Mouse (Mus musculus) right cerebral cortex, postnatal 25 days (tissue): Measurements from ENCODE around the gene Sgms1.

Experiments
- DNase-seq: peaks from one replicate; pipeline ENCODE4 v3.0.0; 2022

Sgms1 gene

GRCm38 (mm10) chr19:32260869-32261688 lies 128.4 kb downstream of the Sgms1 start:
- DNase-seq, result no peak

GRCm38 (mm10) chr19:32259830-32260229 lies 129.7 kb downstream of the Sgms1 start:
- no peak for DNase-seq

- DNase-seq, result no peak
Measured at GRCm38 (mm10) chr19:32259048-32259447, 130.5 kb downstream of the Sgms1 start.

DNA sequence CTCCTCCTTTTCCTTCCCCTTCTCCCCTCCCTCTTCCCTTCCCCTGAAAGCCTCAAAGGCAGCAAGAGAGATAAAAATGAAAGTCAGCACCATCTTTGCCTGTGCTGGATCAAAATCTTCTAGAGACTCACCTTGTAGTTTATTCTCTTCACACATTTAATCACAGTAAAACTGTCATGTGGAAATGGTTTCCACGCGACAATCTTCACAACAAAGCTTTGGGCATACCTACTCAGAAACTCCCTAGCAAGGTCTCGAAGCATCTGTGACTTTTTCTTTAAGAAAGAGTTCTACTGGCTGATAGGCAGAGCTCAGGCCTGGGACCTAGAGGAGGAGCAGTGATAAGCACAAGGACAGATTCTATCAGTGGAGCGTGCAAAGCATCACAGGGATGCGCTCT lies 131.4 kb downstream of the Sgms1 start:
- no peak for DNase-seq

GRCm38 (mm10) chr19:32257616-32258015 lies 131.9 kb downstream of the Sgms1 start:
- no peak for DNase-seq

DNA sequence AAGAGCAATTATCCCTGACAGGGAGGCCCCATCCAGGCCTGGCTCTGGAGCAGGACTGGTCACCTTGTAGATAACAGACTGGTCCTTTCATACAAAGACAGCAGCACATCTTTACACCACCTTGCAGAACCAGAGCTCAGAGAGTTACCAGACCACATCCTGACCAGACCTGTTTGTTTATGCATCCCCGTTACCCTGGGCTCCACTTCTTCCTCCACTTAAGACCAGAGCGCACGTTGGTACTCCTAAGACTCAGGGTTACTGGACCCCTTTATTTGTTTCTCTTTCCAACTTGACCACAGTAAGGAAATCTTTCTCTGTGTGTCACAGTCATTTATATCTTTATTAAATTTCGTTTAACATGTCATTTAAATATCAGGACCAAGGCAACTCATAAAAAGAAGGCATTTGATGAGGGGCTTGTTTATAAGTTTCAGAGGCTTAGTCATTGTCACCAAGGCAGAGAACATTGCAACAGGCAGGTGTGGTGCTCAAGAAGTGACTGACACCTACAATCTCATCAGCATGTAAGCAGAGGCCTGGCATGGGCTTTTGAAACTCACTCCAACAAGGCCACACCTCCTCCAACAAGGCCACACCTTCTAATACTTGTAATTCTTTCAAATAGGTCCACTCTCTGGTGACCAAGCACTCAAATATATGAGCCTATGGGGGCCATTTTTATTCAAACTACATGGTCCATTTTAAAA lies 132.7 kb downstream of the Sgms1 start:
- DNase-seq, result no peak

GRCm38 (mm10) chr19:32255429-32256185 lies 133.9 kb downstream of the Sgms1 start:
- DNase-seq, result no peak

DNA sequence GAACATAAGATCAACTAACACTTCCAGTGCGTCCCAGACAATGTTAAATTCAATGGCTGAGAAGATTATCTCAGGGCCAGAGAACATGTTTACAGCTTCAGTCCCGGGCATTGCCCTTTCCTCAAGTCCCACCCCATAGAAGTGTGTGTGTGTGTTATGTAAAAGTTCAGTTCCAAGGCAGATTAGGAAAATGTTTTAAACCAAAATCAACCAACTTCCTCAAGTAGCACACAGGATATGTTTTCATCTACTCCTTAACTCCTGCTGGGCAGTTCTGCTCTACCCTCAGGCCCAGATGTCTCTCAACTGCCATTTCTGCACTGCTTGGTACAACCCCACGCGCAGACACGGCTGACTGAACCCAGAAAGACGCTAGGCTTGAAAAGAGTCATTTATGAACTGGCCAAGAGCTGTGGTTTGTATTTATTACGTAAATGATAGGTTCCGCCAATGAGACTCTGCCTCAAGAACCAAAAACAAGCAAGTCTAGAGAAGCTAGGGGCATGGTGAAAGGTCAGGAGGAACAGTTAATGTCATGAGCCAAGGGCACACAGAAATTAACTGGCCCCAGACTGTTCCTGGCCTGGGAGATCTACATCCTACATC lies 134.7 kb downstream of the Sgms1 start:
- no peak for DNase-seq

DNA sequence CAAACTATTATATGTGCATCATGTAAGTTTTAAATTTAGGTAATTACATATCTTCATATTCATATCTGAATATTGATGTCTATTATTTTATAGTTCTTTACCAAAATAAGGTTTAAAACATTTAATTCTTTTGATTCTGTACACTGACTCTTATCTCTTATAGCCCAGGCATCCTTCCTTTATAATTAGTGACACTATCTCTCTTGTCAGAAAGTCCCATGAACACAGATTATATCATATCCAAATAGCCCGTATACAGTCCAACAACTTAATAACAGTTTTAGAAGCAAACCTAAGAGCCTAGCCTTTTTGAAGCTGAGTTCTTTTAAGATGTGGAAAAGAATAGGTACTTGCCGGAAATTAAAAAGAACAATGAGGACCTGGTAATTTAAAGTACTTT lies 135.3 kb downstream of the Sgms1 start:
- DNase-seq, result no peak

DNA sequence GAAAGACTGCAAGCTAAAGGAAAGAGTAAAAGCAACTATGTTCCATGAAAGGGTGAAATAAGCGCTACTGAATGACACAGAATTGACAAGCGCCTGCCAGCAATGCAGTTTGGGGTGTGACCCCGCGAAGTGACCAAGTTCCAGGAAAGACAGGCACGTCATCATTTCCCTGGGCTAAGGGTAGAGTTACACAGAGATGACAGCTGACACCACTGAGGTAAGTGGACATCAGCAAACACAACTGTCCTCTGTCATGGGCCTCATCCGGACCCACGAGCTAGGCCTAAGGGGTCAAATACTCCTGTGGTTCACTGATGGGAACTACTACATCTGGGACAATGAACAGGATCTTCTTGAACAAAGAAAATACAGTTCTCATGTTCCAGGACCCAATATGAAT lies 136.5 kb downstream of the Sgms1 start:
- no peak for DNase-seq

- no peak for DNase-seq
Measured at GRCm38 (mm10) chr19:32252451-32252850, 137.1 kb downstream of the Sgms1 start.

DNA sequence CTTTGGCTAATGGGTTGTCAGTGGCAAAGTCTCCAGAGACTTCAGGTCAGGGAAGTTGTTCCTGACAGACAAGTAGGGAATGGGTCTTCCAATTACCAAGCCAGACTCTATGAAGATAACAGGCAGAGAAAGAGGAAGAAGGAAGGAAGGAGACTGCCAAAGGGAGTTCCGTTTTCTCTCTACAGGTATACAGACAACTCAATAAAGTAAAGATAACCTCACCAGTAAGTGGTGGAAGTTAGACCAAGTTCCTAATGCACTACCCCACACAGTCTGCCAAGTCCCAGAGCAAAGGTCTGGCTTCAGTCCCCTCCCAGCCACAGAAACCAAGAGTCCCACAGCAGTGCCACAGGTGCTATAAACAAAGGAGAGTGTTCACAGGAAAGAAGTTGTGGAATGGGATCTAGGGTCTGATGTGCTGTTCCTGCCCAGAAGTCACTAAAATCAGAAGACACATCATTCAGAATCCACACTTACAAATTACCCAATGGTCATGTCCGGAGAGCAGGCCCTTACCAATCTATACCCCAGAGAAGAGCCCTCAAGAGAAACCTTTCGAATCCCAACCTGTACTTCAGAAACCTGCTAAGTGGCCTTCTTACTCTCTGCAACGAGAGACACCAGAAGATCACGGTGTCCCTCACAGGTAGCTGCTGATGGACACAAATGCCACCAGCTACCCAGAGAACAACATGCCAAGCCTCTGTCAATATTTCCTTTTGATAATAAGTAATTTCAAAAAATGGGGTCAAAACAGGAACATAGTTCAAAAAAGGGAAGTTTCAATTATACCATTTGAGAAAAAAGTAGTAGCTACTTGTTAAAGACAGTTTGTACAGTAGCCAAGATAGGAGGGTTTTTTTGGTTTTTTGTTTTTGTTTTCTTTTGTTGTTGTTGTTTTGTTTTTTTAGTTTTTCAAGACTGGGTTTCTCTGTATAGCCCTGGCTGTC lies 140.1 kb downstream of the Sgms1 start:
- no peak for DNase-seq

- DNase-seq, result no peak
Measured at GRCm38 (mm10) chr19:32244881-32245280, 144.6 kb downstream of the Sgms1 start.

- DNase-seq, result no peak
Measured at GRCm38 (mm10) chr19:32243246-32243645, 146.3 kb downstream of the Sgms1 start.

DNA sequence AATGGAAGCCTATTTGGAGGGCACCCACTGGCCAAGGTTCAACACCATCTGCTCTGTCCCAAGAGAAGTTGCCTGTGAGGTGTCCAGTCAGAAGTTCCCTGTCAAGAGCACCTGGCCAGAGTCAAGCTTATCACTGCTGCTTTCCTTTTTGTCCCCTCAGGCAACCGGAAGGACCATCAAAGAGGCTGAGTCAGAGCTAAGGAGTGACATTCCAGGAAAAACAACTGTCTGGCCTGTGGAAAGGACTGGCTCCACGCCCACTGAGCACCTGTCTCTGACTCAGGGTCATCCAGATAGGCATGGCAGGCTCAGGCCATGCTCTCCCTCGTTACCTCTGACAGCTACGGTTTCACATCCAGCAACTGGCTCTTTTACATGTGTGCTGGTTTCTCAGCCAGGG lies 147.4 kb downstream of the Sgms1 start:
- no peak for DNase-seq

- no peak for DNase-seq
Measured at GRCm38 (mm10) chr19:32240417-32240990, 149.0 kb downstream of the Sgms1 start.

DNA sequence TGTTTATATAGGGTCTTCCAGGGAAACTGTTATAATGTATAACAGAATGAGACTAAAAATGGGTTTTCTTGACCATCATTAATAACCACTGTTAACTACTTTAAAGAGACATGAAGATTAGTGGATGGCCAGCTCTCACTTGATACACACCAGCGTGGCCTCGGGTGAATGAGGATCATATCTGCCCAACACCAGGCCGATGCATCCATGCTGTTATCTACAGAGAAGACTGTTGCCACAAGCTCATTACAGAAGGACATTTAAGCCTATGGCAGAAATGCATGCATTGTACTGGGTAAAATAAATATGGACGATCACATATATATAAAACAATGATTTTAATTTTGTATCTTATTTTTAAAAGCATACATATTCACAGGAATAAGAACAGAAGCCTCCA lies 149.6 kb downstream of the Sgms1 start:
- DNase-seq, result no peak

GRCm38 (mm10) chr19:32239459-32239792 lies 150.1 kb downstream of the Sgms1 start:
- no peak for DNase-seq

DNA sequence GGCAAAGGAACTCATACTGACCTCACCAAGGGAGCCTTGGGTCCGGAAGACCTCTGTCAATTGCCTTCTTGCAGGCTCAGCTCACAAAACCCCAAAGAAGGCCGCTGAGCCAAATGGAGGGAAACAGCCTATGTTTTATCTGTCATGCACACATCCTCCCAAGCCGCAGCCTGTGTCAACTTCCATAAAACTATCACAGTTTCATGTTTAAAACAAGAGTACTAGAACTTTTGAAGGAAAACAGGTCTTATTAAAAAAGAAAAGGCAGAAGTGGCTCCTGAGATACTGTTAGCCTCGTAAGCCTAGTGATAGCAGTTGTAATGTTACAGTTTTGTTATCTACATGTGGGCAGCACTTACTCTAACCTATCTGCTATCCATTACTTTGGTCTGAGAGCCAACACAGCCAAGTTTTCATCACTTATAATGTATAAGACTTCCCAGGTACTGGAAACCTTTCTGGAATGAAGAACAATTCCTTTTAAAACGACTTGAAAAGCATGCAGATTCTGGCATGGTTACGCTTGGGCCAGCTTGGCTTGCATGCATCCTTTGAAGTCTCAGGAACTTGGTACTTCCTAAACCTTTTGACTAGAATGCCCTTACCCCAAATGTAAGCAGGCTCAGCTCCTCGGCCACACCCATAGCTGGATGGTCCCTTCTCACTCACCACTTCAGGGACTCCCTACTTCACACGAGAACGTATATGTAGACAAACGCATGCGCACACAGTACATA lies 150.6 kb downstream of the Sgms1 start:
- no peak for DNase-seq

GRCm38 (mm10) chr19:32237685-32238084 lies 151.8 kb downstream of the Sgms1 start:
- no peak for DNase-seq

DNA sequence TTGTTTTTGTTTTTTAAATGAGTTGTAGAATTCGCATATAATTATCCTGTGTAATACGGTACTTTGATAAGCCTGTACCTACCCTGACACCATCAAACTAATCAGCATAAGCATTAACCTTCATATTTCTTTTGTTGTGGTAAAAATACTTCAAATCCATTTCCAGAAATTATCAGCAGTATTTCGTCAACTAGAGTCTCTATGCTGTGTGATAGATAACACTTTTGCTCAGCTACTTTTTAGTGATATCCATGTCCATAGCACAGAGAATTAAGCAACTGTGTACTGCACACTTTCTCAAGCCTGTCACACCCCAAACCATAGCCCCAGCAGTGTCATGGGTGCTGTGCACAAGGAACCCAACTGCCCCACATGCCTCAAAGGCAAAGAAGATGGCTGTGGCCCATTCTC lies 152.3 kb downstream of the Sgms1 start:
- no peak for DNase-seq
